Mouse (Mus musculus) thymus, postnatal 10 days (tissue): ENCODE results near the gene Scgb2b15.
"Not testable (repeated sequence)": the region's sequence is repeated elsewhere in the genome, so short reads cannot be mapped to it uniquely, and the experiment has no call there.

Experiments
- DNase-seq, 2 experiments: peaks; one replicate each; pipeline ENCODE4 v3.0.0; 2021; ENCODE audit warnings: low spot score in 2 of 2

Scgb2b15 gene

GRCm38 (mm10) chr7:32829562-32829961, at the start of gene Scgb2b15:
Scgb2b15 (minus strand) TSS chr7:32829662.
- not testable (repeated sequence) for DNase-seq

- DNase-seq: not testable (repeated sequence)
Measured at GRCm38 (mm10) chr7:32836254-32836653, 6.8 kb upstream of the Scgb2b15 start, which contains the start of gene Scgb1b15. Scgb1b15 (plus strand) TSS chr7:32836554.
